Mouse (Mus musculus) left cerebral cortex, adult 11 months (tissue): ENCODE measurements around the gene Tmem239.
"Not testable (repeated sequence)": the region's sequence is repeated elsewhere in the genome, so short reads cannot be mapped to it uniquely, and the experiment has no call there.

Experiments
- DNase-seq: peaks from one replicate; pipeline ENCODE4 v3.0.0; 2022; ENCODE audit warnings: low spot score

The Tmem239 gene

DNA sequence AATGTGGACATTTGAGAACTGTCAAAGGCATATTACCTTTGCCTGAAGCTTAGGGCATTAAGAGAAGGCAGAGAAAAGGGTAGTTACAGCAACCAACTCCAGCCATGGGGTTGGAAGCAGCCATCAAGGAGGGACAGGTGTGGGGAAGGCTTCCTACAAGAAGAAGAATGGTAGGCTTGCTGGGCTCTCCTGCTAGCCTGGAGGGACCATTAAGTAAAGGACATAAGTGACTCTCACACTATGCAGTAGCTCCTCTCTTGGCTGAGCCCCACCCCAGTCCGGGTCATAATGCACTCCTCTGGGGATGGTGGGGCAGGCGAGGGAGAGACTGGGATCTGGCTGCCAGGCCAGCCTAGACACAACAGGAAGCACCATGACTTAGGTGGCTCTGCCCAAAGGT lies at the start of gene Tmem239:
Tmem239 (plus strand) TSS at position 301 of the 400 bp plus-strand sequence.
- DNase-seq: no peak

DNA sequence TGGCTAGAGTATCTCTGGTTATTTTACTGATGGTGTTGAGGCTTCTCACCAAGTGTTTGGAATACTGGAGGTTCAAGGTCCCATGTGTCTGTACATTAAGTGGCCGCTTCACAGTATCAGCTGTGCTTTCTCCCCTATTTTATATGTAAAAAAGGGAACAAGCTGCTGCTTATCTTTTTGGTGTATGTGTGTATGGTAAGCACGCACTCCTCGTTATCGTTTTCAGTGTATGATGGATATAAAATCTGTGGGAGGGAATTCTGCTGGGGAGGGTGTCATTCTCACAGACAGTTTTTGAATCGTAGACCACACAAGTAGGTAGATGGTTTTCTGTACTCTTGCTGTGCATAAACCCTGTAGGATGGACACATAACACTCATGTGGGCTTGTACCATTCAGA lies 48.7 kb upstream of the Tmem239 start:
- DNase-seq: no peak

DNA sequence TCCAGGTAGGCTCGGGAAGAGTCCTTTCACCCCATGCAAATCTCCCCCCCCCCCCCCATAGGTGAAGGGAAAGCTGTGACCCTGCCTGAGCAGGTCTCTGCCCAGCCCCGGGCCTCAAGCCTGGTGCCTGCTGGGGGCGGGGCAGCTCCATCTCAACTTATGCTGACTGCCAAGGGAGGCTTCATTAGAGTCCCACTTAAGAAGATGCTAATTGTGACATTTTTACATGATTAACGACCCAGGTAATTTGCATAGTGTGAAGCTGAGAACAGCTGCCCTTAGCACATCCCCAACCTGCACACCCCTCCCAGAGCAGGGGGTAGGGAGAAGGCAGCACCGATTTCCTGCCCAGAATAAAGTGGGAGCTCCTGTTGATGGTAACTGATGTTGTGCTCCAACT lies 47.4 kb upstream of the Tmem239 start:
- no peak for DNase-seq

GRCm38 (mm10) chr2:130362511-130363026 lies 43.7 kb upstream of the Tmem239 start:
- DNase-seq: peak; percentile 10

DNA sequence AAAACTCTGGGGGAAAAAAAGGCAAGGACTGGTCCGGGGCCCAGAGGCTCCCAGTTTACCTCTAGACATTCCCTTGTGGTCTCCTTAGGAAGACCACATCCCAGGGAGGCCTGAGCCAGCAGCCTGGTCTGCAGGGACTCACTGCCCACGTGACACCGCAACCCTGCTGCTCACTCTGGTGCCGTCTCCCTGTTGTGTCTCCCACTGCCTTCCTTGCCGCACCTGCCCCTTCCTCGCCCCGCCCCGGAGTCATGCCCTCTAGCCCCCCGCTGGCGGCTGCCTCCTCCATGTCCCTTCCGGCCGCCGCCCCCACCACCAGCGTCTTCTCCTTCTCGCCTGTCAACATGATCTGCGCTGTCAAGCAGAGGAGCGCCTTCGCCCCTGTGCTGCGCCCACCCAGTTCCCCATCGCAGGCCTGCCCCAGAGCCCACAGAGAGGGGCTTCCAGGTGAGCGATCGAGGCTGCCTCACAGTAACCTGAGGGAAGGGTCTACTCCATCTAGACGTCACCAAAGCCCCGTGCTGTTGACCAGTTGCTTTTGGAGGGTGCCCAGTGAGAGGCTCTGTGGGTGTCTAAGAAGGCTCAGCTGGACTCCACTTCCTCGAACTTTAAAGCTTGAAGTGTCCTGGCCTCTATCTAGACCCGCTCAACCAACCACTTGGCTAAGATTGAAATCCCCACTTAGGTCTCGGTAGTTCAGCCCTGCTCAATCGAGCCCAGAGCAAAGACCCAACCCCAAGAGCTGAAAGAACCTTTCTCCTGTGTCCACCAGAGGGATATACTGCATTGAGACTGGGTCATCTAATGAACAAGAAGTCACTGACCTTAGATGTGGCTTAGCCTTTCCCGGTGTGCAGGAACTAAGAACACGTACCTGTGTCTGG lies 40.8 kb upstream of the Tmem239 start:
- no peak for DNase-seq

GRCm38 (mm10) chr2:130367386-130367785 lies 38.9 kb upstream of the Tmem239 start:
- DNase-seq: no peak

DNA sequence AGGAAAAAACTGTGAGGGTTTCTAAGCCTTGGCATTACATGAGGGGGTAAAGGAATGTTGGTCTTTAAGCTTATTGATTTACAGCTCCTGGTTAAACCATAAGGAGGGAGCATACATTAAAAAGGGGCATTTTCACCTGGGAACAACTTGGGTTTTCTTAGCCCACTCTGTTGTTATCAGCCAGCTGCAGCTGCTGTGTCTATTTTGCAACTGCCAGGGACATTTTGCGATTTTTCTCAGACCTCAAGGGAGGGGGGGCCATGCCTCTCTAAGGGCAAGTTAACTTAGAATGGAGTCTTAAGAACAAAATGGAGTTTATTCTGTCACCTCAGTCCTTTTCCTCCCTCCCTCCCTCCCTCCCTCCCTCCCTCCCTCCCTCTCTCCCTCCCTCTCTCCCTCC lies 33.3 kb upstream of the Tmem239 start:
- not testable (repeated sequence) for DNase-seq

DNA sequence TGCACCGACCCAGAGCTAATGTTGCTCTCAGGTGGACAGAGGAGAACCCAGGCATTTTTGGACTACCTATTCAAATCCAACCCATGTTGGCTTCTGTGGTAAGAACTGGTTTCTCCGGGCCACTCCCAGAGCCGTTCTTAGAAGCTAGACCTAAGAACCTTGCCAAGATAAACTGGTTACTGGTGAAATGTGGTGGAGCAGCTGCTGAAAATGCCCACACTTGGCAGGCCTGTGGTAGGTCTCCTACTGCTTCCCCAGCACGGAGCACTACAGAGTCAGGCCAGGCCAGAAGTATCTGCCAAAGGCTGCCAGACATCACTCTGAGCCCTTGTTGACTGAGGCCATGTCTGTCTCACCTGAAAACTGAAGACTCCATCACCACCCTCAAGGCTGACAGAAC lies 31.3 kb upstream of the Tmem239 start:
- no peak for DNase-seq

GRCm38 (mm10) chr2:130383205-130383604 lies 23.1 kb upstream of the Tmem239 start:
- DNase-seq: no peak

- DNase-seq: no peak
These were observed 22.4 kb upstream of the Tmem239 start for GRCm38 (mm10) chr2:130383895-130384294.

DNA sequence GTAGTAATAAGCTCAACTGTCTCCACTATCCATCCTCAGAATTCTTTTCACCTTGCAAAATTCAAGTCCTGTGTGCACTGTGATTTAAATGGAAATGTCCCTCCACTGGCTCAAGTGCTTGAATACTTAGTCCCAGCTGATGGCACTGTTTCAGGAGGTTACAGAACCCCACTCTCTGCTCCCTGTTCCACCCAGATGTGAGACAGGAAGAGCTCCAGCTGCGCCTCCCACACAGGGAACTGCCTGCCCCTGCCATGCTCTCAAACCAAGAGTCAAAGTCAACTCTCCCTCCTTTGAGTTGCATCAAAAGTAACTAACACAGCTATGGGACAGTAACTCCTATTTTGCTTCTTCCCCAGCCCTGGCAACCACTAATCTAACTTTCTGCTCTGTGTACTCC lies 20.1 kb upstream of the Tmem239 start:
- no peak for DNase-seq

DNA sequence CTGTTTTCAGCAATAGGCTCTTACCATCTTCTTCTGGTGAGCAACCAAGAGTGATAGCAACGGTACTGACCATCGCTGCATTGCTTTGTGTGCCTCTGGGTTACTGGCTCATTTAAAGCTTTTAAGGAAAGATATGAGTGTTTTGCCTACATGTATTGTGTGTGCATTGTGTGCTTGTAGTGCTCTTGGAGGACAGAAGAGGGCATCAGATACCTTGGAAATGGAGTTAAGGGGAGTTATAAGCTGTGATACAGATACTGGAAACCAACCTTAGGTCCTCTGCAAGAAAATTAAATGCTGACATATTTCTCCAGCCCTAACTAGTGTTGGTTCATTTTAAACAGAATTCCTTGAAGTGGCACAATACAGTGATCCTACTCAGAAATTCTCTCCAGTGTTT lies 17.5 kb upstream of the Tmem239 start:
- no peak for DNase-seq

- no peak for DNase-seq
These were observed 15.2 kb upstream of the Tmem239 start for GRCm38 (mm10) chr2:130390993-130391625.

GRCm38 (mm10) chr2:130392836-130393235 lies 13.4 kb upstream of the Tmem239 start:
- DNase-seq: no peak

- no peak for DNase-seq
These were observed 10.6 kb upstream of the Tmem239 start for GRCm38 (mm10) chr2:130395696-130396095.

- DNase-seq: no peak
These were observed 8.9 kb upstream of the Tmem239 start, which contains the start of gene Cpxm1 for GRCm38 (mm10) chr2:130397186-130397985. TSS of gene Cpxm1 (minus strand) at chr2:130397574.

DNA sequence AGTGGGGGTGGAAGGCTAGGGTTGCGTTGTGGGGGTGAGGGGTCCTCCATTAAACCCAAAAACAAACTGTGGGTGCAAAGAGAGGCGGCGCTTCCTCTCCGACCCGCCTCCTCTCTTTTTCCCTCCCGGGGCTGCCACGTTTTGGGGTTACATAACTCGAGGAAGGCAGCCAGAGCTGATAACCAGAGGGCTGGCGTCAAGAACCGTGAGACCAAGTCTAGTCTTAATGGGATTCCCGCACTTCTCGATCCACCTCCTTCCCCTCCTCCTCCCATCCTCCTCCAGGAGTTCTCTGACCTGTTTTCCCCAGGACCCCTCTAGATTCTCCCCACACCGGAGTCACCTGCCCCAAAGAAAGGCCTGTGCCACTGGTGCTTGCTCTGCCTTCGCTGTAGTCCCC lies 8.2 kb upstream of the Tmem239 start:
- DNase-seq: no peak

- no peak for DNase-seq
These were observed 6.2 kb upstream of the Tmem239 start for GRCm38 (mm10) chr2:130400046-130400445.

DNA sequence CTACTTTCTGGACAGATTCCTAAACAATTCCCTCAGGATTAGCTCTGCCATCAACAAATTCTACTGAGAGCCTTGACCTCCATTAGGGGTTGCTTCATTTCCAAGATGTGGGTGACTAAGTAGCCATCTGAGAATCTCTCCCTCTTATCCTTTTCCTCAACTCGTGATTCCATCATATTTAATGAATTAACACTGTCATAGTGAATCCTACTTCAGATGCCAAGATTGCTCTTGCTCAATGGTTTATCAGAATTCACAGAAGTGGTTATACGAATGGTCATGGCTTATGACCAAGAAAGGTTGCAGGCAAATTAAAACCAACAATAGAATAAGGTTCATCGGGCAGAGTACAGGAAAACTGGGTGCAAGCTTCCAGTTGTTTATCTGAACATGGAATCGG lies 4.4 kb upstream of the Tmem239 start:
- no peak for DNase-seq

DNA sequence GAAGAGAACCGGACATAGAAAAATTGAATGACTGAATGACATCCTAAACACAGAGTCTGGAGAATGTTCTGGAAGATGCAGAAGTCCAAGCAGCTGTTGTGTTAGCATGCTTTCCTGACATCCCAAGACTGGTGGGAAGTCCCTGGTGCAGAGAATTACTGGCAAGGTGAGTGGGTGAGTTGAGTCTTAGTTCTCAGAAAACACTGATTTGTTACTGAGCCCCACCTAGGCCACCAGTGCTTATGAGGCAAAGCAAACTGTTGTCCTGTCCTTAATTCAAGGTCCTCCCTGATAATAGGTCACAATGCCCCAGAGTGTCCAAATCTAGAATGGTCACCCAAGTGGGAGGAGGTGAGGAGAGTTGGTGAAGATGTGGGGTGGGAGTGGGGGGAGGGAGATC lies 1.3 kb upstream of the Tmem239 start, which contains the start of the genes Gm28372 and 1700020A23Rik:
Gm28372 (plus strand) TSS at position 301 of the 400 bp plus-strand sequence.
1700020A23Rik (plus strand) TSS at position 321 of the 400 bp plus-strand sequence.
- no peak for DNase-seq

- DNase-seq: no peak
These were observed 1.9 kb downstream of the Tmem239 start for GRCm38 (mm10) chr2:130408194-130408593.
